Mouse (Mus musculus) erythroblast, embryonic 14.5 days (primary cell): Measurements from ENCODE around the gene Specc1. TPM values are rescaled to one million over a fixed set of nuclear protein-coding genes. Genes with fewer than 3 reads are reported as not detected.

Experiments
- H3K27me3 ChIP-seq: 2 replicates; pipeline ENCODE4 v1.6.1; 2012; ENCODE audit warnings: inconsistent platforms; ENCODE audit not compliant: control insufficient read depth
- H3K36me3 ChIP-seq: 2 replicates; pipeline ENCODE4 v1.6.1; 2012; ENCODE audit warnings: mild to moderate bottlenecking, inconsistent platforms; ENCODE audit not compliant: control insufficient read depth
- H3K4me1 ChIP-seq: 2 replicates; pipeline ENCODE4 v1.6.1; 2012; ENCODE audit warnings: inconsistent platforms; ENCODE audit not compliant: control insufficient read depth
- H3K4me3 ChIP-seq: replicated peaks from 2 replicates; pipeline ENCODE3; 2012; ENCODE audit warnings: moderate library complexity, mild to moderate bottlenecking, inconsistent platforms
- H3K9me3 ChIP-seq: 2 replicates; pipeline ENCODE4 v1.6.1; 2012; ENCODE audit warnings: low read length, inconsistent platforms, mixed read lengths; ENCODE audit not compliant: control insufficient read depth
- GATA1 ChIP-seq: IDR thresholded peaks from 2 replicates; pipeline ENCODE4 v1.6.1; 2012; ENCODE audit warnings: low read length, inconsistent platforms, mixed read lengths
- TAL1 ChIP-seq: IDR thresholded peaks from 3 replicates; pipeline ENCODE4 v1.6.1; 2012; ENCODE audit warnings: low read length, inconsistent platforms, mixed read lengths
- polyA plus RNA-seq: library from polyadenylated mRNA; stranded (reverse); fragments of >175 nt; gene quantifications from 2 replicates; pipeline ENCODE4 v1.2.3, GENCODE M21; 2012

The Specc1 gene
- polyA plus RNA-seq, 1 experiment = 15.5 TPM

- peaks cover 39% of the 10 kb centered on the region for H3K4me1 ChIP-seq
- H3K36me3 ChIP-seq = peaks cover 93% of the 10 kb centered on the region
- H3K9me3 ChIP-seq = no peaks in the 10 kb centered on the region
- H3K27me3 ChIP-seq = no peaks in the 10 kb centered on the region
- no peak for TF ChIP-seq TAL1
- no peak for TF ChIP-seq GATA1
- H3K4me3 ChIP-seq = no peak overlapping the region
These were observed 69.8 kb downstream of the Specc1 start for GRCm38 (mm10) chr11:62026345-62026815.

GRCm38 (mm10) chr11:62027271-62027670, 70.7 kb downstream of the Specc1 start:
- Histone ChIP-seq H3K9me3 (no peaks in the 10 kb centered on the region), H3K36me3 (peaks cover 93% of the 10 kb centered on the region), H3K27me3 (no peaks in the 10 kb centered on the region), H3K4me3 (no peak overlapping the region), H3K4me1 (peaks cover 30% of the 10 kb centered on the region)
- TF ChIP-seq GATA1 = no peak
- TF ChIP-seq TAL1 = no peak

GRCm38 (mm10) chr11:62027705-62028104, 71.1 kb downstream of the Specc1 start:
- no peaks in the 10 kb centered on the region for H3K27me3 ChIP-seq
- no peaks in the 10 kb centered on the region for H3K9me3 ChIP-seq
- H3K36me3 ChIP-seq = peaks cover 93% of the 10 kb centered on the region
- peaks cover 28% of the 10 kb centered on the region for H3K4me1 ChIP-seq
- no peak overlapping the region for H3K4me3 ChIP-seq
- TF ChIP-seq GATA1 = no peak
- TF ChIP-seq TAL1 = no peak

GRCm38 (mm10) chr11:62029171-62029570, 72.6 kb downstream of the Specc1 start:
- Histone ChIP-seq H3K4me3 (no peak overlapping the region), H3K27me3 (no peaks in the 10 kb centered on the region), H3K4me1 (peaks cover 21% of the 10 kb centered on the region), H3K9me3 (no peaks in the 10 kb centered on the region), H3K36me3 (peaks cover 94% of the 10 kb centered on the region)
- TF ChIP-seq GATA1 (no peak), TAL1 (no peak)

- no peaks in the 10 kb centered on the region for H3K4me1 ChIP-seq
These were observed 78.0 kb downstream of the Specc1 start for GRCm38 (mm10) chr11:62034564-62034963.

GRCm38 (mm10) chr11:62035220-62035619, 78.7 kb downstream of the Specc1 start:
- Histone ChIP-seq H3K36me3 (peaks cover 98% of the 10 kb centered on the region), H3K4me1 (no peaks in the 10 kb centered on the region), H3K27me3 (no peaks in the 10 kb centered on the region), H3K4me3 (no peak overlapping the region), H3K9me3 (no peaks in the 10 kb centered on the region)
- TF ChIP-seq TAL1 (no peak), GATA1 (no peak)

More at GRCm38 (mm10) chr11:62034564-62034963, 78.0 kb downstream of the Specc1 start:
- Histone ChIP-seq H3K27me3 (no peaks in the 10 kb centered on the region), H3K4me3 (no peak overlapping the region), H3K9me3 (no peaks in the 10 kb centered on the region), H3K36me3 (peaks cover 98% of the 10 kb centered on the region)
- no peak for TF ChIP-seq TAL1
- no peak for TF ChIP-seq GATA1

- no peak overlapping the region for H3K4me3 ChIP-seq
- TF ChIP-seq GATA1 = no peak
- TF ChIP-seq TAL1 = no peak
- no peaks in the 10 kb centered on the region for H3K4me1 ChIP-seq
- no peaks in the 10 kb centered on the region for H3K9me3 ChIP-seq
- no peaks in the 10 kb centered on the region for H3K27me3 ChIP-seq
- H3K36me3 ChIP-seq = peaks cover 82% of the 10 kb centered on the region
These were observed 83.6 kb downstream of the Specc1 start for GRCm38 (mm10) chr11:62040122-62040521.

- H3K36me3 ChIP-seq = peaks cover 84% of the 10 kb centered on the region
- peaks cover 5% of the 10 kb centered on the region for H3K4me1 ChIP-seq
- TF ChIP-seq TAL1 = no peak
- no peaks in the 10 kb centered on the region for H3K27me3 ChIP-seq
- no peak overlapping the region for H3K4me3 ChIP-seq
- no peaks in the 10 kb centered on the region for H3K9me3 ChIP-seq
These were observed 88.1 kb downstream of the Specc1 start for GRCm38 (mm10) chr11:62044627-62045026.

- no peak overlapping the region for H3K4me3 ChIP-seq
- TF ChIP-seq GATA1 = no peak
- no peak for TF ChIP-seq TAL1
- H3K36me3 ChIP-seq = peaks cover 89% of the 10 kb centered on the region
- H3K4me1 ChIP-seq = peaks cover 12% of the 10 kb centered on the region
- H3K9me3 ChIP-seq = no peaks in the 10 kb centered on the region
- H3K27me3 ChIP-seq = no peaks in the 10 kb centered on the region
These were observed 89.4 kb downstream of the Specc1 start for GRCm38 (mm10) chr11:62045964-62046363.
